Mouse (Mus musculus) stomach, postnatal 0 days (tissue): ENCODE measurements around the gene Zdhhc23.

Experiments
- CTCF ChIP-seq: IDR thresholded peaks from 2 replicates; pipeline ENCODE4 v1.5.1; 2016; ENCODE audit warnings: antibody characterized with exemption, low read depth, mild to moderate bottlenecking, moderate library complexity
- EP300 ChIP-seq: optimal IDR thresholded peaks from 2 replicates; pipeline ENCODE3; 2016; ENCODE audit warnings: antibody characterized with exemption

GRCm38 (mm10) chr16:43958038-43958437, 21.6 kb downstream of the Zdhhc23 start:
- TF ChIP-seq CTCF (no peak), EP300 (no peak)
